Mouse (Mus musculus): Measurements from ENCODE around the gene Ces4a. TPM values are rescaled to one million over a fixed set of nuclear protein-coding genes. Genes with fewer than 3 reads are reported as not detected.

Ces4a gene
- polyA plus RNA-seq (2014; fragmentation: Illumina TruSeq; extraction: RNeasy Lipid Tissue Mini Kit (QIAGEN cat#74804); ENCODE audit: insufficient read depth, low read depth, low replicate concordance), result not detected

DNA sequence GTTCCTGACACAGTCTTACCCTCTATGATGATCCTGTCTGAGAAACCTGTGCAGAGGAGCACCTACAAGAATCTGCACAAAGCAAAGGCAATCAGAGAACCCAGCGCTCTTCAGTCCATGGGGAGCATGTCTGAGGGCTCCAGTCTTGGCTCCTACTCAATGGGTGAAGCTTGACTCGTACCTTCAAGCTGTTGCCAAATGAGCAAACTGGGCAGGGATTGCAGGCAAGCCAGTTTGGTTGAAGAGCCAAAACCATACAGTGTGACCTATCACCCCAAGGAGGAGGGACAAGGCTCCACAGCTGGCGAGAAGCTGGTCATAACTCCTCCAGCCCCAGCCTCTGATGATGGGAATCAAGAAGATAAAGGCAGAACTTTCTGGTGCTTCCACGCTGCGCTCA is at the start of gene Ces4a:
TSS of gene Ces4a (plus strand) at position 292 of the 400 bp plus-strand sequence.

GRCm38 (mm10) chr8:105083449-105084050 is 48.0 kb upstream of the Ces4a start, which contains the start of gene Ces3b:
Ces3b (plus strand) TSS chr8:105083753.

DNA sequence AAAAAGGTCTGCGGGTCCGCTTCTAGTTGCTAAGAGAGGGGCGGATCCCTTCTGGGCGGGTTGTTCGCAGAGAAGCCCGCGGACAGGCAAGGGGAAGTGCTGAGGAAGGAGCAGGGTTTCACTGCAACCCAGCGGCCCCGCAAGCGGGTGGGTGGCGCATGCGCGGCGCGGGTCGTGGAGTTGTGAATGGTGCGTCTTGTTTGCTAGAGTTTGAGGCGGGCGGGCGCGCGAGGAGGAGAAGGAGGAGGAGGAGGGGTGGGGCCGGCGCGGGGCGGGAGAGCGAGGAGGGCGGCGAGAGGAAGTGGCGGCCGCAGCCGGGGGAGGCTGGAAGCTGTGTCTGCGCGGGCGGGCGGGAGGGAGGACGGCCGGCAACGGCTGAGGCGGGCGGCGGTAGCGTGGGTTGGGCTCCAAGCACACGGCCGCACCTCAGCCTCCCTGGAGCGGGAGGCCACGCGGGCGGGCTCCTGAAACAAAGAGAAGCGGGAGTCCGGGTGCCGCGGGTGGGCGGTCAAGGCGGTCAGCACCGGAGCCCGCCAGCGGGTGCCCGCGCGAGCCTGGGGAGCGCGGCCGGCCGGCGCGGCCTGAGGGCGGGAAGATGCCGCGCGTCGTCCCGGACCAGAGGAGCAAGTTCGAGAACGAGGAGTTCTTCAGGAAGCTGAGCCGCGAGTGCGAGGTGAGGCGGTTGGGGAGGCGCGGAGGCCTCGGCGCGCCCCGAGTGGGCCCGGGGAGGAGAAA is 38.9 kb downstream of the Ces4a start, which contains the start of gene Cbfb:
TSS of gene Cbfb (plus strand) at position 294 of the 735 bp plus-strand sequence.

Other genes with a start within 250 kb of the Ces4a start
- 1.8 TPM for gene Ces2e, start 205.5 kb upstream of the Ces4a start, polyA plus RNA-seq (2014; fragmentation: Illumina TruSeq; extraction: RNeasy Lipid Tissue Mini Kit (QIAGEN cat#74804); ENCODE audit: insufficient read depth, low read depth, low replicate concordance)
- not detected for gene Ces2f, start 184.4 kb upstream of the Ces4a start, polyA plus RNA-seq (2014; fragmentation: Illumina TruSeq; extraction: RNeasy Lipid Tissue Mini Kit (QIAGEN cat#74804); ENCODE audit: insufficient read depth, low read depth, low replicate concordance)
- 10.4 TPM for gene Ces2g, start 170.1 kb upstream of the Ces4a start, polyA plus RNA-seq (2014; fragmentation: Illumina TruSeq; extraction: RNeasy Lipid Tissue Mini Kit (QIAGEN cat#74804); ENCODE audit: insufficient read depth, low read depth, low replicate concordance)
- gene Ces2h, start 130.9 kb upstream of the Ces4a start, polyA plus RNA-seq (2014; fragmentation: Illumina TruSeq; extraction: RNeasy Lipid Tissue Mini Kit (QIAGEN cat#74804); ENCODE audit: insufficient read depth, low read depth, low replicate concordance), result not detected
- gene Ces3a, start 83.2 kb upstream of the Ces4a start, polyA plus RNA-seq (2014; fragmentation: Illumina TruSeq; extraction: RNeasy Lipid Tissue Mini Kit (QIAGEN cat#74804); ENCODE audit: insufficient read depth, low read depth, low replicate concordance), result not detected
- gene Ces3b, start 48.0 kb upstream of the Ces4a start, polyA plus RNA-seq (2014; fragmentation: Illumina TruSeq; extraction: RNeasy Lipid Tissue Mini Kit (QIAGEN cat#74804); ENCODE audit: insufficient read depth, low read depth, low replicate concordance), result not detected
- gene Cbfb, start 38.9 kb downstream of the Ces4a start, polyA plus RNA-seq (2014; fragmentation: Illumina TruSeq; extraction: RNeasy Lipid Tissue Mini Kit (QIAGEN cat#74804); ENCODE audit: insufficient read depth, low read depth, low replicate concordance), result 23.6 TPM
- gene D230025D16Rik, start 93.3 kb downstream of the Ces4a start, polyA plus RNA-seq (2014; fragmentation: Illumina TruSeq; extraction: RNeasy Lipid Tissue Mini Kit (QIAGEN cat#74804); ENCODE audit: insufficient read depth, low read depth, low replicate concordance), result 38.2 TPM
- gene B3gnt9, start 123.4 kb downstream of the Ces4a start, polyA plus RNA-seq (2014; fragmentation: Illumina TruSeq; extraction: RNeasy Lipid Tissue Mini Kit (QIAGEN cat#74804); ENCODE audit: insufficient read depth, low read depth, low replicate concordance), result 8.7 TPM
- gene Tradd, start 132.8 kb downstream of the Ces4a start, polyA plus RNA-seq (2014; fragmentation: Illumina TruSeq; extraction: RNeasy Lipid Tissue Mini Kit (QIAGEN cat#74804); ENCODE audit: insufficient read depth, low read depth, low replicate concordance), result 16.5 TPM
- 4.6 TPM for gene Fbxl8, start 132.8 kb downstream of the Ces4a start, polyA plus RNA-seq (2014; fragmentation: Illumina TruSeq; extraction: RNeasy Lipid Tissue Mini Kit (QIAGEN cat#74804); ENCODE audit: insufficient read depth, low read depth, low replicate concordance)
- gene Hsf4, start 138.0 kb downstream of the Ces4a start, polyA plus RNA-seq (2014; fragmentation: Illumina TruSeq; extraction: RNeasy Lipid Tissue Mini Kit (QIAGEN cat#74804); ENCODE audit: insufficient read depth, low read depth, low replicate concordance), result 7.8 TPM
- gene Nol3, start 144.3 kb downstream of the Ces4a start, polyA plus RNA-seq (2014; fragmentation: Illumina TruSeq; extraction: RNeasy Lipid Tissue Mini Kit (QIAGEN cat#74804); ENCODE audit: insufficient read depth, low read depth, low replicate concordance), result 8.8 TPM
- 1.3 TPM for gene 4931428F04Rik, start 158.1 kb downstream of the Ces4a start, polyA plus RNA-seq (2014; fragmentation: Illumina TruSeq; extraction: RNeasy Lipid Tissue Mini Kit (QIAGEN cat#74804); ENCODE audit: insufficient read depth, low read depth, low replicate concordance)
- gene Exoc3l, start 164.3 kb downstream of the Ces4a start, polyA plus RNA-seq (2014; fragmentation: Illumina TruSeq; extraction: RNeasy Lipid Tissue Mini Kit (QIAGEN cat#74804); ENCODE audit: insufficient read depth, low read depth, low replicate concordance), result 11.1 TPM
- gene E2f4, start 165.9 kb downstream of the Ces4a start, polyA plus RNA-seq (2014; fragmentation: Illumina TruSeq; extraction: RNeasy Lipid Tissue Mini Kit (QIAGEN cat#74804); ENCODE audit: insufficient read depth, low read depth, low replicate concordance), result 36.6 TPM
- 14.7 TPM for gene Elmo3, start 173.8 kb downstream of the Ces4a start, polyA plus RNA-seq (2014; fragmentation: Illumina TruSeq; extraction: RNeasy Lipid Tissue Mini Kit (QIAGEN cat#74804); ENCODE audit: insufficient read depth, low read depth, low replicate concordance)
- 1.3 TPM for gene Lrrc29, start 194.5 kb downstream of the Ces4a start, polyA plus RNA-seq (2014; fragmentation: Illumina TruSeq; extraction: RNeasy Lipid Tissue Mini Kit (QIAGEN cat#74804); ENCODE audit: insufficient read depth, low read depth, low replicate concordance)
- gene Tmem208, start 194.6 kb downstream of the Ces4a start, polyA plus RNA-seq (2014; fragmentation: Illumina TruSeq; extraction: RNeasy Lipid Tissue Mini Kit (QIAGEN cat#74804); ENCODE audit: insufficient read depth, low read depth, low replicate concordance), result 113 TPM
- 28.9 TPM for gene Fhod1, start 216.2 kb downstream of the Ces4a start, polyA plus RNA-seq (2014; fragmentation: Illumina TruSeq; extraction: RNeasy Lipid Tissue Mini Kit (QIAGEN cat#74804); ENCODE audit: insufficient read depth, low read depth, low replicate concordance)
- 1.9 TPM for gene Slc9a5, start 217.0 kb downstream of the Ces4a start, polyA plus RNA-seq (2014; fragmentation: Illumina TruSeq; extraction: RNeasy Lipid Tissue Mini Kit (QIAGEN cat#74804); ENCODE audit: insufficient read depth, low read depth, low replicate concordance)
- gene Plekhg4, start 241.5 kb downstream of the Ces4a start, polyA plus RNA-seq (2014; fragmentation: Illumina TruSeq; extraction: RNeasy Lipid Tissue Mini Kit (QIAGEN cat#74804); ENCODE audit: insufficient read depth, low read depth, low replicate concordance), result 0.29 TPM

All from lung, adult 10 weeks (tissue).